Mouse (Mus musculus) liver, adult (tissue): Measurements from ENCODE around the gene Ap3m1.

Source experiments
- GATA4 ChIP-seq: IDR thresholded peaks from 2 replicates; pipeline ENCODE4 v1.6.1; 2014; ENCODE audit warnings: mild to moderate bottlenecking, low read length; ENCODE audit not compliant: insufficient replicate concordance

Ap3m1 gene

GRCm38 (mm10) chr14:21047840-21048239 lies 4.5 kb downstream of the Ap3m1 start:
- no peak for TF ChIP-seq GATA4

GRCm38 (mm10) chr14:21039623-21040022 lies 12.7 kb downstream of the Ap3m1 start:
- no peak for TF ChIP-seq GATA4

- no peak for TF ChIP-seq GATA4
Observed at GRCm38 (mm10) chr14:21039077-21039476, 13.2 kb downstream of the Ap3m1 start.

GRCm38 (mm10) chr14:21034791-21035190 lies 17.5 kb downstream of the Ap3m1 start:
- TF ChIP-seq GATA4: no peak

- no peak for TF ChIP-seq GATA4
Observed at GRCm38 (mm10) chr14:21034271-21034670, 18.0 kb downstream of the Ap3m1 start.

GRCm38 (mm10) chr14:21031783-21032511 lies 20.4 kb downstream of the Ap3m1 start:
- TF ChIP-seq GATA4: no peak

- no peak for TF ChIP-seq GATA4
Observed at GRCm38 (mm10) chr14:21029025-21029659, 23.2 kb downstream of the Ap3m1 start.

- TF ChIP-seq GATA4: no peak
Observed at GRCm38 (mm10) chr14:21027542-21027941, 24.8 kb downstream of the Ap3m1 start.

GRCm38 (mm10) chr14:21020435-21020834 lies 31.9 kb downstream of the Ap3m1 start:
- TF ChIP-seq GATA4: no peak

- TF ChIP-seq GATA4: no peak
Observed at GRCm38 (mm10) chr14:21018977-21019376, 33.3 kb downstream of the Ap3m1 start.

GRCm38 (mm10) chr14:21017871-21018270 lies 34.4 kb downstream of the Ap3m1 start:
- no peak for TF ChIP-seq GATA4

- TF ChIP-seq GATA4: no peak
Observed at GRCm38 (mm10) chr14:21013800-21014334, 38.4 kb downstream of the Ap3m1 start.

GRCm38 (mm10) chr14:20999617-21000016 lies 52.7 kb downstream of the Ap3m1 start:
- no peak for TF ChIP-seq GATA4

- TF ChIP-seq GATA4: no peak
Observed at GRCm38 (mm10) chr14:20997548-20997947, 54.8 kb downstream of the Ap3m1 start.

- no peak for TF ChIP-seq GATA4
Observed at GRCm38 (mm10) chr14:20996361-20996760, 55.9 kb downstream of the Ap3m1 start.

- no peak for TF ChIP-seq GATA4
Observed at GRCm38 (mm10) chr14:20995497-20995896, 56.8 kb downstream of the Ap3m1 start.
